Mouse (Mus musculus) hindbrain, embryonic 12.5 days (tissue): ENCODE measurements around the gene Vhl. TPM values are rescaled to one million over a fixed set of nuclear protein-coding genes. Genes with fewer than 3 reads are reported as not detected.

Experiments used
- ATAC-seq: fragments of 200-750 bp; cut with Nextera tagmentation; 2 replicates; pipeline ENCODE4 v1.8.0; 2017; ENCODE audit warnings: moderate TSS enrichment; ENCODE audit not compliant: low FRiP score
- H3K27ac ChIP-seq: fragments of 300-500 bp; sonication (generic); 2 replicates; pipeline ENCODE4 v1.5.1; 2016; ENCODE audit warnings: mild to moderate bottlenecking
- H3K27me3 ChIP-seq: fragments of 300-500 bp; sonication (generic); 2 replicates; pipeline ENCODE4 v1.6.1; 2016; ENCODE audit warnings: mild to moderate bottlenecking
- H3K36me3 ChIP-seq: fragments of 300-500 bp; sonication (generic); 2 replicates; pipeline ENCODE4 v1.6.1; 2016; ENCODE audit warnings: mild to moderate bottlenecking
- H3K4me1 ChIP-seq: fragments of 300-500 bp; sonication (generic); 2 replicates; pipeline ENCODE4 v1.6.1; 2016
- H3K4me2 ChIP-seq: fragments of 300-500 bp; sonication (generic); replicated peaks from 2 replicates; pipeline ENCODE4 v1.6.1; 2016; ENCODE audit warnings: mild to moderate bottlenecking
- H3K4me3 ChIP-seq: fragments of 300-500 bp; sonication (generic); 2 replicates; pipeline ENCODE4 v1.5.1; 2016; ENCODE audit warnings: mild to moderate bottlenecking
- H3K9ac ChIP-seq: fragments of 300-500 bp; sonication (generic); 2 replicates; pipeline ENCODE4 v1.6.1; 2016; ENCODE audit warnings: mild to moderate bottlenecking, moderate library complexity
- H3K9me3 ChIP-seq: fragments of 300-500 bp; sonication (generic); replicated peaks from 2 replicates; pipeline ENCODE4 v1.6.1; 2016; ENCODE audit warnings: mild to moderate bottlenecking
- WGBS: fragments of 180-500 bp; shearing (Covaris S2); methylation state at CpG from one replicate; pipeline ENCODE4 v1.1.7; 2016; 5-methylcytosine and 5-hydroxymethylcytosine counted together
- polyA plus RNA-seq: library from polyadenylated mRNA; unstranded; fragments of >200 nt; fragmentation: Nextera tagmentation; extraction: Ambion mirVana; gene quantifications from 2 replicates; pipeline ENCODE4 v1.2.1, GENCODE M21; 2016

Gene Vhl
- polyA plus RNA-seq, 1 experiment from 2014 or later: 63.1 TPM

- Histone ChIP-seq H3K27ac (no peak overlapping the region), H3K9me3 (no peaks in the 10 kb centered on the region), H3K9ac (no peak overlapping the region), H3K4me2 (no peak overlapping the region), H3K4me1 (no peaks in the 10 kb centered on the region), H3K27me3 (no peaks in the 10 kb centered on the region), H3K4me3 (no peak overlapping the region), H3K36me3 (no peaks in the 10 kb centered on the region)
- ATAC-seq: no peak
- 93% methylated on average over 3 of the region's 3 CpGs for WGBS
Observed at GRCm38 (mm10) chr6:113655475-113655874, 31.7 kb downstream of the Vhl start.

- no peaks in the 10 kb centered on the region for H3K9me3 ChIP-seq
- no peak overlapping the region for H3K4me2 ChIP-seq
- H3K9ac ChIP-seq: no peak overlapping the region
- no peak for ATAC-seq
- no peak overlapping the region for H3K4me3 ChIP-seq
- peaks cover 6% of the 10 kb centered on the region for H3K4me1 ChIP-seq
- 84% methylated on average over 6 of the region's 6 CpGs for WGBS
- H3K27ac ChIP-seq: no peak overlapping the region
- no peaks in the 10 kb centered on the region for H3K27me3 ChIP-seq
- no peaks in the 10 kb centered on the region for H3K36me3 ChIP-seq
Observed at GRCm38 (mm10) chr6:113656847-113657246, 33.1 kb downstream of the Vhl start.

GRCm38 (mm10) chr6:113658226-113658625 is 34.5 kb downstream of the Vhl start:
- Histone ChIP-seq H3K27ac (no peak overlapping the region), H3K9ac (no peak overlapping the region), H3K4me3 (no peak overlapping the region), H3K9me3 (no peaks in the 10 kb centered on the region), H3K27me3 (no peaks in the 10 kb centered on the region), H3K4me2 (no peak overlapping the region), H3K36me3 (no peaks in the 10 kb centered on the region), H3K4me1 (peaks cover 9% of the 10 kb centered on the region)
- no peak for ATAC-seq
- WGBS: 75% methylated on average over 3 of the region's 3 CpGs

DNA sequence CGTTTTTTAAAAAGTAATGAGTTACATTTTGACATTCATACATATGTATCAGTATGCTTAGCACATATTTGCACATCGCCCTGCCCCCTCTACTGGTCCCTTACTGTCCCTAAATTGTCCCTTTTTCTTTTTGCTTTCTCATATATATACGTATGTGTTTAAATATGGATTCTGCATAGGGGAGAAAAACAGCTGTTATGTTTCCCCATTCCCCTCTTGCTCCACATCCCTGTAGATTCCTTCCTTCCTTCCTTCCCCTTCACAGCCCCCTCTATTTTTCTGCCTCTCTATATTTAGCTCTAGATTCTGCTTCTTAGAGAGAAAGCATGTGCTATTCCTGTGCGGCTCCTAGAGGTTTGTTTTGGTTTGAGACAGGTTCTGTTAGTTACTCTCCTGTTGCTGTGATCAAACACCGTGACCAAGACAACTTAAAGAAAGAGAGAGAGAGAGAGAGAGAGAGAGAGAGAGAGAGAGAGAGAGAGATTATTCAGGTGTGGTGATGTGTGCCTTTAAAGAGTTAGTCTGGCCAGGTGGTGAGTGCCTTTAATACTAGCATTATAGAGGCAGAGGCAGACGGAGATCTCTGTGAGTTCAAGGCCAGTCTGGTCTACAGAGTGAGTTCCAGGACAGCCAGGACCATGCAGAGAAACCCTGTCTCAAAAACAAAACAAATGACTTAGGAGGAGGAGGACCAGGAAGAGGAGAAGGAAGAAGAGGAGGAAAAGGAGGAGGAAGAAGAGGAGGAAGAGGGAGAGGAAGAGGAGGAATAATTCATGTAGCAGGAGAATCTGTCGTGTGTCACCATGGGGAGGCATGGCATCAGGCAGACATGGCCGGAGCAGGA is 36.1 kb downstream of the Vhl start:
- Histone ChIP-seq H3K4me2 (no peak overlapping the region), H3K4me1 (peaks cover 9% of the 10 kb centered on the region), H3K9ac (no peak overlapping the region), H3K9me3 (no peaks in the 10 kb centered on the region), H3K36me3 (no peaks in the 10 kb centered on the region), H3K4me3 (no peak overlapping the region), H3K27ac (no peak overlapping the region), H3K27me3 (no peaks in the 10 kb centered on the region)
- 77% methylated on average over 8 of the region's 8 CpGs for WGBS
- ATAC-seq: no peak

- WGBS: 71% methylated on average over 14 of the region's 14 CpGs
- Histone ChIP-seq H3K36me3 (no peaks in the 10 kb centered on the region), H3K27ac (no peak overlapping the region), H3K9ac (no peak overlapping the region), H3K4me2 (no peak overlapping the region), H3K4me1 (peaks cover 9% of the 10 kb centered on the region), H3K9me3 (no peaks in the 10 kb centered on the region), H3K27me3 (no peaks in the 10 kb centered on the region), H3K4me3 (no peak overlapping the region)
- no peak for ATAC-seq
Observed at GRCm38 (mm10) chr6:113660492-113661352, 37.0 kb downstream of the Vhl start.

GRCm38 (mm10) chr6:113661353-113662241 is 37.8 kb downstream of the Vhl start:
- Histone ChIP-seq H3K27me3 (no peaks in the 10 kb centered on the region), H3K4me1 (peaks cover 9% of the 10 kb centered on the region), H3K27ac (no peak overlapping the region), H3K9ac (no peak overlapping the region), H3K4me2 (no peak overlapping the region), H3K4me3 (no peak overlapping the region), H3K36me3 (no peaks in the 10 kb centered on the region), H3K9me3 (no peaks in the 10 kb centered on the region)
- ATAC-seq: no peak
- 61% methylated on average over 12 of the region's 12 CpGs for WGBS

- H3K36me3 ChIP-seq: no peaks in the 10 kb centered on the region
- H3K9me3 ChIP-seq: no peaks in the 10 kb centered on the region
- 94% methylated on average over 8 of the region's 8 CpGs for WGBS
- H3K27ac ChIP-seq: no peak overlapping the region
- no peak overlapping the region for H3K4me3 ChIP-seq
- H3K27me3 ChIP-seq: no peaks in the 10 kb centered on the region
- H3K4me2 ChIP-seq: no peak overlapping the region
- peaks cover 9% of the 10 kb centered on the region for H3K4me1 ChIP-seq
- no peak for ATAC-seq
- H3K9ac ChIP-seq: no peak overlapping the region
Observed at GRCm38 (mm10) chr6:113662964-113663700, 39.4 kb downstream of the Vhl start.

GRCm38 (mm10) chr6:113664305-113664704 is 40.5 kb downstream of the Vhl start:
- ATAC-seq: no peak
- no peak overlapping the region for H3K27ac ChIP-seq
- no peak overlapping the region for H3K9ac ChIP-seq
- WGBS: 83% methylated on average over 7 of the region's 7 CpGs
- no peak overlapping the region for H3K4me3 ChIP-seq
- H3K9me3 ChIP-seq: no peaks in the 10 kb centered on the region
- H3K4me1 ChIP-seq: peaks cover 11% of the 10 kb centered on the region
- no peaks in the 10 kb centered on the region for H3K36me3 ChIP-seq
- no peak overlapping the region for H3K4me2 ChIP-seq
- H3K27me3 ChIP-seq: no peaks in the 10 kb centered on the region

DNA sequence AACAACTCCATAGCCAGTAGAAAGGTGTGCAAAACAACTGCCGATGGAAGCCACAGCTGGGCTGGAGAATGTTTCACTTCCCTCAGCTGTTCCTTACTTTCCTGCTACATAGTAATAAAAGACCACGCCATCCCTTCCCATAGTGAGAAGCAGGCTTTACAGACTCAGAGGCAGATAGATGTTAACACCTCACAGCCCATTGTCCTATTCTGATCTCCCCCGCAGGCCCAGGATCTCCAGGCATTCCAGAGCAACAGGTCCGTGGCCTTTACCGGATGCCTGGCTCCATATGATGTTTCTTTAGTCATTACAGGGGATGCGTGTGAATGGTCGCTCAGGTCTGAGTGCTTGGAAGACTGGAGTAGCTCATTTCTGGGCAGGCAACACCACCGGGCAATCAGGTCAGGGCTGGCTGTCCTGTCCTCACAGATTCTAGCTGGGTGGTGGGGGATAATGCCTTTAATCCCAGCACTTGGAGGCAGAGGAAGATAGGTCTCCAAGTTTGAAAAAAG is 43.9 kb downstream of the Vhl start:
- H3K4me3 ChIP-seq: no peak overlapping the region
- H3K4me2 ChIP-seq: no peak overlapping the region
- H3K36me3 ChIP-seq: no peaks in the 10 kb centered on the region
- H3K9me3 ChIP-seq: 0 out of 2 replicates have a peak, but pooled peaks cover 3% of the 10 kb centered on the region
- no peak overlapping the region for H3K27ac ChIP-seq
- H3K9ac ChIP-seq: no peak overlapping the region
- no peak for ATAC-seq
- no peaks in the 10 kb centered on the region for H3K27me3 ChIP-seq
- 68% methylated on average over 8 of the region's 8 CpGs for WGBS
- H3K4me1 ChIP-seq: 0 out of 2 replicates have a peak, but pooled peaks cover 2% of the 10 kb centered on the region

DNA sequence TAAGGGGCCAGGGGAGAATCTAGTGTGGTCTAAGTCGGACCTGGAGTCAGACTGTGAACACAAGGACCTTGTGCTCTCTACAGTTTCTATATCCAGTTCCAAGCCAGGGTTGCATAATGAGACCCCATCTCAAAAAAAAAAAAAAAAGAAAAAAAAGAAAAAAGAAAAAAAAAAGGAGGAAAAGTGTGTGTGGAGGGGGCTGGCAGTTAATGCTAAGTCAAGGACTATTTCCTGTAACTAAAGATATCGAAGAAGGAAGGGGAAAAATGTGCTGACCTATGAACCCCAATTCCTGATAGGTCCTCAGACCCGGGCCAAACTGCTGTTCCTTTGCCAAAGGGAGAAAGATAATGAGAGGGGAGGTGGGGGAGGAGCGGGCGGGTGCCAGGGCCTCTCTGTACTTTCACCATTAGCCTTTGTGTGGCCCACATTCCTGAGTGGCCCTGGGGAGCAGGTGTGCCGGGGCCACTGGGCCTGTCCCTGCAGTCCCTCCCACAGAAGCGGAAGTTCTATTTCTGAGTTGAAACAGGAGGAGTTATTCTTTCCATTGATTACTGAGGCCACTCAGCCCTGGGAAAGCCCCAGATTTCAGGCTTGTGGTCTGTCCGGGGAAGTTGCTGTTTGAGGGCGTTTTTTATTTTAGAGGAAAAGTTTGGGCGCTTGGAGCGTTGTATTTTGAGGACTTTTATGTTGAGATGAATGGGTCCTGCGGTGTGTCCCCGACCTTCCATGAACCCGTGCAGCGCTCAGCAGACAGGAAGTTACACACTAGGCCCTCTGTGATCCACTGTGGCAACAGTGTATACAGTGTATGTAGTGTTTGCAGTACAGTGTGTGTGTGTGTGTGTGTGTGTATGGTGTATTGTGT is 44.8 kb downstream of the Vhl start:
- no peak overlapping the region for H3K4me2 ChIP-seq
- H3K27ac ChIP-seq: no peak overlapping the region
- H3K4me3 ChIP-seq: no peak overlapping the region
- H3K4me1 ChIP-seq: 0 out of 2 replicates have a peak, but pooled peaks cover 2% of the 10 kb centered on the region
- 0 out of 2 replicates have a peak, but pooled peaks cover 3% of the 10 kb centered on the region for H3K9me3 ChIP-seq
- no peak for ATAC-seq
- H3K27me3 ChIP-seq: no peaks in the 10 kb centered on the region
- H3K9ac ChIP-seq: no peak overlapping the region
- H3K36me3 ChIP-seq: no peaks in the 10 kb centered on the region
- WGBS: 42% methylated on average over 15 of the region's 15 CpGs
